Mouse (Mus musculus): Measurements from ENCODE around the gene Nckap1. TPM values are rescaled to one million over a fixed set of nuclear protein-coding genes. Genes with fewer than 3 reads are reported as not detected.

The Nckap1 gene
- polyA plus RNA-seq, 1 experiment: 4.7 TPM

- H3K4me3 ChIP-seq (ENCODE audit: extremely low read depth, insufficient read depth, insufficient read length): no peak overlapping the region
- 76% methylated on average over 3 of the region's 3 CpGs for WGBS
- TF ChIP-seq CTCF (IDR thresholded peaks at IDR 0.05; ENCODE audit: extremely low read depth, insufficient read depth, insufficient read length, insufficient replicate concordance): no peak
- TF ChIP-seq POLR2A (IDR thresholded peaks at IDR 0.05; ENCODE audit: low read depth, low read length): no peak
- H3K27me3 ChIP-seq (ENCODE audit: control insufficient read depth, insufficient read depth, low read length): no peaks in the 10 kb centered on the region
- H3K36me3 ChIP-seq (ENCODE audit: control insufficient read depth, insufficient read depth, low read length): no peaks in the 10 kb centered on the region
- H3K4me1 ChIP-seq (ENCODE audit: control insufficient read depth, insufficient read depth, insufficient read length): no peaks in the 10 kb centered on the region
- no peak for DNase-seq (ENCODE audit: low read depth in 1 of 2, low spot score in 2 of 2)
- no peak overlapping the region for H3K27ac ChIP-seq (ENCODE audit: insufficient read depth, low read length)
Measured at GRCm38 (mm10) chr2:80561478-80561877, 19.7 kb downstream of the Nckap1 start.

DNA sequence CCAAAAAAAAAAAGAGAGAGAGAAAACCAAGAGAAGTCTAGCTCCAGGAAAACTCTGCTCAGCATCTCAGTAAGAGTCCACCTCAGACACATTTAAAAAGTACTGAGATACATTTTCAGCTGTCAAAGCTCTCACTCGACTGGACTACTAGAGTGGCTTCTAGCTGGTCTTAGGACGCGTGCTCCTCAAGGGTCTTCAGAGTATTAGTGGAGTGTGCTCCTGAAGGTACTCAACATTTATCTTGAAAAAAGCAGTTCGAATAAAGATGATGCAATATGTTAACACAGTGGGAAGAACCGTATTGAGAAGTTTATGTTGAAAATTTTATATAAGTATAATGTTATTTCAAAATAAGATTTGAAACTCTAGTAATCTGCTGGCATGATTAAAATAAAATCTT, 20.4 kb downstream of the Nckap1 start:
- DNase-seq (ENCODE audit: low read depth in 1 of 2, low spot score in 2 of 2): no peak
- no peaks in the 10 kb centered on the region for H3K27me3 ChIP-seq (ENCODE audit: control insufficient read depth, insufficient read depth, low read length)
- no peaks in the 10 kb centered on the region for H3K4me1 ChIP-seq (ENCODE audit: control insufficient read depth, insufficient read depth, insufficient read length)
- H3K27ac ChIP-seq (ENCODE audit: insufficient read depth, low read length): no peak overlapping the region
- no peak overlapping the region for H3K4me3 ChIP-seq (ENCODE audit: extremely low read depth, insufficient read depth, insufficient read length)
- WGBS: 91% methylated on average over 5 of the region's 5 CpGs
- no peaks in the 10 kb centered on the region for H3K36me3 ChIP-seq (ENCODE audit: control insufficient read depth, insufficient read depth, low read length)
- TF ChIP-seq CTCF (IDR thresholded peaks at IDR 0.05; ENCODE audit: extremely low read depth, insufficient read depth, insufficient read length, insufficient replicate concordance) (no peak), POLR2A (IDR thresholded peaks at IDR 0.05; ENCODE audit: low read depth, low read length) (no peak)

- DNase-seq (ENCODE audit: low read depth in 1 of 2, low spot score in 2 of 2): no peak
- no peak for TF ChIP-seq POLR2A (IDR thresholded peaks at IDR 0.05; ENCODE audit: low read depth, low read length)
- TF ChIP-seq CTCF (IDR thresholded peaks at IDR 0.05; ENCODE audit: extremely low read depth, insufficient read depth, insufficient read length, insufficient replicate concordance): no peak
- Histone ChIP-seq H3K4me1 (ENCODE audit: control insufficient read depth, insufficient read depth, insufficient read length) (no peaks in the 10 kb centered on the region), H3K4me3 (ENCODE audit: extremely low read depth, insufficient read depth, insufficient read length) (no peak overlapping the region), H3K36me3 (ENCODE audit: control insufficient read depth, insufficient read depth, low read length) (no peaks in the 10 kb centered on the region), H3K27ac (ENCODE audit: insufficient read depth, low read length) (no peak overlapping the region), H3K27me3 (ENCODE audit: control insufficient read depth, insufficient read depth, low read length) (no peaks in the 10 kb centered on the region)
- WGBS: 81% methylated on average over 5 of the region's 5 CpGs
Measured at GRCm38 (mm10) chr2:80559655-80560054, 21.5 kb downstream of the Nckap1 start.

DNA sequence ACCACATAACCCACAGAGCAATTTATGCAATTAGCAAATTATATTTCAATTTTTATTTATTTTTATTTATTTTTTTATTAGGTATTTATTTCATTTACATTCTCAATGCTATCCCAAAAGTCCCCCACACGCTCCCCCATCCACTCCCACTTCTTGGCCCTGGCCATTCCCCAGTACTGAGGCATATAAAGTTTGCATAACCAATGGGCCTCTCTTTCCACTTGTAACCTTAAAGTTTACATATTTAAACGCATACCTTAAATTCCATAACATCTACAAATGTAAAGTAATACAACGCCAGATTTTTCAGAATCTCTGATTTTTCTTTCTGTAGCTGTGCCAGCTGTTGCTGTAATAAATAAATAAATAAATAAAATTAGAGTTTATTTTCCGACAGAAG, 26.7 kb downstream of the Nckap1 start:
- no peaks in the 10 kb centered on the region for H3K36me3 ChIP-seq (ENCODE audit: control insufficient read depth, insufficient read depth, low read length)
- no peak overlapping the region for H3K27ac ChIP-seq (ENCODE audit: insufficient read depth, low read length)
- WGBS: 91% methylated on average over 4 of the region's 4 CpGs
- no peaks in the 10 kb centered on the region for H3K27me3 ChIP-seq (ENCODE audit: control insufficient read depth, insufficient read depth, low read length)
- TF ChIP-seq POLR2A (IDR thresholded peaks at IDR 0.05; ENCODE audit: low read depth, low read length): no peak
- TF ChIP-seq CTCF (IDR thresholded peaks at IDR 0.05; ENCODE audit: extremely low read depth, insufficient read depth, insufficient read length, insufficient replicate concordance): no peak
- no peak for DNase-seq (ENCODE audit: low read depth in 1 of 2, low spot score in 2 of 2)
- H3K4me3 ChIP-seq (ENCODE audit: extremely low read depth, insufficient read depth, insufficient read length): no peak overlapping the region
- no peaks in the 10 kb centered on the region for H3K4me1 ChIP-seq (ENCODE audit: control insufficient read depth, insufficient read depth, insufficient read length)

- TF ChIP-seq CTCF (IDR thresholded peaks at IDR 0.05; ENCODE audit: extremely low read depth, insufficient read depth, insufficient read length, insufficient replicate concordance) (no peak), POLR2A (IDR thresholded peaks at IDR 0.05; ENCODE audit: low read depth, low read length) (no peak)
- Histone ChIP-seq H3K36me3 (ENCODE audit: control insufficient read depth, insufficient read depth, low read length) (no peaks in the 10 kb centered on the region), H3K4me1 (ENCODE audit: control insufficient read depth, insufficient read depth, insufficient read length) (no peaks in the 10 kb centered on the region)
Measured at GRCm38 (mm10) chr2:80549704-80550103, 31.5 kb downstream of the Nckap1 start.

GRCm38 (mm10) chr2:80547901-80548300, 33.3 kb downstream of the Nckap1 start:
- Histone ChIP-seq H3K4me3 (ENCODE audit: extremely low read depth, insufficient read depth, insufficient read length) (no peak overlapping the region), H3K27me3 (ENCODE audit: control insufficient read depth, insufficient read depth, low read length) (no peaks in the 10 kb centered on the region), H3K4me1 (ENCODE audit: control insufficient read depth, insufficient read depth, insufficient read length) (no peaks in the 10 kb centered on the region), H3K36me3 (ENCODE audit: control insufficient read depth, insufficient read depth, low read length) (no peaks in the 10 kb centered on the region), H3K27ac (ENCODE audit: insufficient read depth, low read length) (no peak overlapping the region)
- 95% methylated on average over 1 of the region's 1 CpGs for WGBS
- TF ChIP-seq POLR2A (IDR thresholded peaks at IDR 0.05; ENCODE audit: low read depth, low read length) (no peak), CTCF (IDR thresholded peaks at IDR 0.05; ENCODE audit: extremely low read depth, insufficient read depth, insufficient read length, insufficient replicate concordance) (no peak)
- DNase-seq (ENCODE audit: low read depth in 1 of 2, low spot score in 2 of 2): no peak

More at GRCm38 (mm10) chr2:80549704-80550103, 31.5 kb downstream of the Nckap1 start:
- DNase-seq (ENCODE audit: low read depth in 1 of 2, low spot score in 2 of 2): no peak
- Histone ChIP-seq H3K4me3 (ENCODE audit: extremely low read depth, insufficient read depth, insufficient read length) (no peak overlapping the region), H3K27ac (ENCODE audit: insufficient read depth, low read length) (no peak overlapping the region), H3K27me3 (ENCODE audit: control insufficient read depth, insufficient read depth, low read length) (no peaks in the 10 kb centered on the region)
- 96% methylated on average over 4 of the region's 4 CpGs for WGBS

DNA sequence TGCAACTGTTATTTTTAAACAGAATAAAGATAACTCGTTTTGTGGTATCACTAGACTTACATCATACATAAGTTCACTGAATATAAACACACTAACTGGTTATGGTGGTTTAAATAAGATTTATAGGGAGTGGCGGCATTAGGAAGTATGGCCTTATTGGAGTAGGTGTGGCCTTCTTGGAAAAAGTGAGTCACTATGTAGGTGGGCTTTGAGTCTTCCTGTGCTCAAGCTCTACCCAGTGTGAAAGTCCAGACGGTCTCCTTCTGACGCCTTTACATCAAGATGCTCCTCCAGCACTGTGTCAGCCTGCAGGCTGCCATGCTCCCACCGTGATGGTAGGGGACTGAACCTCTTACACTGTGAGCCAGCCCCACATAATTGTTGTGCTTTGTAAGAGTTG, 38.4 kb downstream of the Nckap1 start:
- Histone ChIP-seq H3K4me1 (ENCODE audit: control insufficient read depth, insufficient read depth, insufficient read length) (no peaks in the 10 kb centered on the region), H3K27me3 (ENCODE audit: control insufficient read depth, insufficient read depth, low read length) (no peaks in the 10 kb centered on the region), H3K4me3 (ENCODE audit: extremely low read depth, insufficient read depth, insufficient read length) (no peak overlapping the region), H3K36me3 (ENCODE audit: control insufficient read depth, insufficient read depth, low read length) (no peaks in the 10 kb centered on the region), H3K27ac (ENCODE audit: insufficient read depth, low read length) (no peak overlapping the region)
- WGBS: 87% methylated on average over 5 of the region's 5 CpGs
- no peak for DNase-seq (ENCODE audit: low read depth in 1 of 2, low spot score in 2 of 2)
- TF ChIP-seq CTCF (IDR thresholded peaks at IDR 0.05; ENCODE audit: extremely low read depth, insufficient read depth, insufficient read length, insufficient replicate concordance) (no peak), POLR2A (IDR thresholded peaks at IDR 0.05; ENCODE audit: low read depth, low read length) (no peak)

Measured in spleen, adult 2 months (tissue).